Mouse (Mus musculus): Measurements from ENCODE around the gene Gm10477. TPM values are rescaled to one million over a fixed set of nuclear protein-coding genes. Genes with fewer than 3 reads are reported as not detected.
A peak's percentile ranks its signal among the peaks of the same experiment; 100 is the strongest.

Gene Gm10477
- polyA plus RNA-seq, 1 experiment from 2014 or later = not detected

- H3K4me3 ChIP-seq (replicated peaks; ENCODE audit: low read depth, low read length) = no peak within 1 kb of the TSS
- no peaks in the 10 kb centered on the region for H3K27me3 ChIP-seq (ENCODE audit: insufficient read depth, low read length)
- 87% methylated on average over 7 of the region's 7 CpGs for WGBS
- ATAC-seq (replicated peaks; ENCODE audit: low FRiP score, low read depth) (no peak), DNase-seq (ENCODE audit: low spot score) (no peak)
- H3K36me3 ChIP-seq (ENCODE audit: insufficient read depth, low read length) = no peaks in the 10 kb centered on the region
- H3K27ac ChIP-seq = no peak within 1 kb of the TSS
- H3K4me1 ChIP-seq (replicated peaks; ENCODE audit: insufficient read depth, low read length) = no peaks in the 10 kb centered on the region
- no peak within 1 kb of the TSS for H3K9ac ChIP-seq (ENCODE audit: low read depth, low read length)
- no peak for TF ChIP-seq CTCF (IDR thresholded peaks at IDR 0.05; ENCODE audit: low read depth)
- no peaks in the 10 kb centered on the region for H3K9me3 ChIP-seq (replicated peaks; ENCODE audit: low read length)
- no peak within 1 kb of the TSS for H3K4me2 ChIP-seq (ENCODE audit: low read length)
Observed at GRCm38 (mm10) chrX:56549506-56549905, 25.0 kb downstream of the Gm10477 start, which contains the start of gene Gm648. TSS of gene Gm648 (minus strand) at chrX:56549606.

GRCm38 (mm10) chrX:56553584-56553983 is 29.0 kb downstream of the Gm10477 start:
- 72% methylated on average over 3 of the region's 3 CpGs for WGBS

GRCm38 (mm10) chrX:56572465-56572864 is 47.9 kb downstream of the Gm10477 start:
- ATAC-seq (replicated peaks; ENCODE audit: low FRiP score, low read depth) (no peak), DNase-seq (ENCODE audit: low spot score) (peak; percentile 21)
- no peak overlapping the region for H3K27ac ChIP-seq

More at GRCm38 (mm10) chrX:56553584-56553983, 29.0 kb downstream of the Gm10477 start:
- no peak for ATAC-seq (replicated peaks; ENCODE audit: low FRiP score, low read depth)
- Histone ChIP-seq H3K9ac (ENCODE audit: low read depth, low read length) (no peak overlapping the region), H3K4me2 (ENCODE audit: low read length) (no peak overlapping the region), H3K36me3 (ENCODE audit: insufficient read depth, low read length) (no peaks in the 10 kb centered on the region), H3K27ac (no peak overlapping the region), H3K27me3 (ENCODE audit: insufficient read depth, low read length) (no peaks in the 10 kb centered on the region), H3K9me3 (replicated peaks; ENCODE audit: low read length) (no peaks in the 10 kb centered on the region), H3K4me1 (replicated peaks; ENCODE audit: insufficient read depth, low read length) (no peaks in the 10 kb centered on the region), H3K4me3 (replicated peaks; ENCODE audit: low read depth, low read length) (no peak overlapping the region)
- no peak for DNase-seq (ENCODE audit: low spot score)
- no peak for TF ChIP-seq CTCF (IDR thresholded peaks at IDR 0.05; ENCODE audit: low read depth)

More at GRCm38 (mm10) chrX:56572465-56572864, 47.9 kb downstream of the Gm10477 start:
- H3K27me3 ChIP-seq (ENCODE audit: insufficient read depth, low read length) = no peaks in the 10 kb centered on the region
- no peaks in the 10 kb centered on the region for H3K4me1 ChIP-seq (replicated peaks; ENCODE audit: insufficient read depth, low read length)
- H3K9me3 ChIP-seq (replicated peaks; ENCODE audit: low read length) = no peaks in the 10 kb centered on the region
- no peaks in the 10 kb centered on the region for H3K36me3 ChIP-seq (ENCODE audit: insufficient read depth, low read length)
- H3K4me3 ChIP-seq (replicated peaks; ENCODE audit: low read depth, low read length) = no peak overlapping the region
- 25% methylated on average over 6 of the region's 6 CpGs for WGBS
- TF ChIP-seq CTCF (IDR thresholded peaks at IDR 0.05; ENCODE audit: low read depth) = peak; percentile 58
- H3K4me2 ChIP-seq (ENCODE audit: low read length) = no peak overlapping the region
- H3K9ac ChIP-seq (ENCODE audit: low read depth, low read length) = no peak overlapping the region

Other genes with a start within 250 kb of the Gm10477 start
- gene Zfp449, start 178.3 kb upstream of the Gm10477 start, polyA plus RNA-seq (2015; fragmentation: Nextera tagmentation; extraction: Ambion mirVana) = 4.2 and 4.9 TPM in 2 replicates
- gene Smim10l2a, start 150.2 kb upstream of the Gm10477 start, polyA plus RNA-seq (2015; fragmentation: Nextera tagmentation; extraction: Ambion mirVana) = 6.6 and 7.0 TPM in 2 replicates
- gene Gm2174, start 76.8 kb upstream of the Gm10477 start, polyA plus RNA-seq (2015; fragmentation: Nextera tagmentation; extraction: Ambion mirVana) = 2.4 and 2.5 TPM in 2 replicates
- 30.4 and 31.7 TPM in 2 replicates for gene Ints6l, start 69.9 kb upstream of the Gm10477 start, polyA plus RNA-seq (2015; fragmentation: Nextera tagmentation; extraction: Ambion mirVana)
- not detected in 2 replicates for gene Gm648, start 24.9 kb downstream of the Gm10477 start, polyA plus RNA-seq (2015; fragmentation: Nextera tagmentation; extraction: Ambion mirVana)
- gene Mmgt1, start 73.3 kb downstream of the Gm10477 start, polyA plus RNA-seq (2015; fragmentation: Nextera tagmentation; extraction: Ambion mirVana) = 20.4 and 21.8 TPM in 2 replicates
- gene Slc9a6, start 85.0 kb downstream of the Gm10477 start, polyA plus RNA-seq (2015; fragmentation: Nextera tagmentation; extraction: Ambion mirVana) = 10.9 and 11.1 TPM in 2 replicates
- gene Fhl1, start 207.0 kb downstream of the Gm10477 start, polyA plus RNA-seq (2015; fragmentation: Nextera tagmentation; extraction: Ambion mirVana) = 93.3 and 98.5 TPM in 2 replicates

All from kidney, postnatal 0 days (tissue).